Mouse (Mus musculus) neural tube, embryonic 11.5 days (tissue): ENCODE measurements around the gene Krt76. TPM values are rescaled to one million over a fixed set of nuclear protein-coding genes. Genes with fewer than 3 reads are reported as not detected.

ENCODE experiments used
- ATAC-seq: fragments of 200-750 bp; cut with Nextera tagmentation; 2 replicates; pipeline ENCODE4 v1.8.0; 2017; ENCODE audit warnings: moderate number of reproducible peaks, mild to moderate bottlenecking, moderate TSS enrichment, moderate library complexity; ENCODE audit not compliant: insufficient read depth, low FRiP score, low TSS enrichment
- DNase-seq: peaks from one replicate; pipeline ENCODE4 v3.0.0-alpha.2; 2015; ENCODE audit warnings: low spot score
- H3K27ac ChIP-seq: fragments of 300-500 bp; sonication (generic); 2 replicates; pipeline ENCODE4 v1.5.1; 2014; ENCODE audit warnings: low read depth, mild to moderate bottlenecking, low read length
- H3K27me3 ChIP-seq: fragments of 300-500 bp; sonication (generic); 2 replicates; pipeline ENCODE4 v1.6.1; 2014; ENCODE audit warnings: mild to moderate bottlenecking, low read length, mixed read lengths; ENCODE audit not compliant: control insufficient read depth, insufficient read depth
- H3K36me3 ChIP-seq: fragments of 300-500 bp; sonication (generic); 2 replicates; pipeline ENCODE4 v1.6.1; 2014; ENCODE audit warnings: mild to moderate bottlenecking, low read length, moderate library complexity, mixed read lengths; ENCODE audit not compliant: control insufficient read depth, insufficient read depth
- H3K4me1 ChIP-seq: fragments of 300-500 bp; sonication (generic); 2 replicates; pipeline ENCODE4 v1.6.1; 2014; ENCODE audit warnings: low read length, mixed read lengths; ENCODE audit not compliant: control insufficient read depth, insufficient read depth
- H3K4me2 ChIP-seq: fragments of 300-500 bp; sonication (generic); 2 replicates; pipeline ENCODE4 v1.6.1; 2014; ENCODE audit warnings: low read depth, mild to moderate bottlenecking, moderate library complexity
- H3K4me3 ChIP-seq: fragments of 300-500 bp; sonication (generic); 2 replicates; pipeline ENCODE4 v1.5.1; 2014; ENCODE audit warnings: low read depth, low read length
- H3K9ac ChIP-seq: fragments of 300-500 bp; sonication (generic); 2 replicates; pipeline ENCODE4 v1.6.1; 2014; ENCODE audit warnings: mild to moderate bottlenecking, low read length
- H3K9me3 ChIP-seq: fragments of 300-500 bp; sonication (generic); 2 replicates; pipeline ENCODE4 v1.6.1; 2016; ENCODE audit warnings: low read length; ENCODE audit not compliant: control insufficient read depth
- WGBS: fragments of 180-500 bp; shearing (Covaris S2); extraction: QIAGEN DNeasy Blood & Tissue Kit; methylation state at CpG from one replicate; pipeline ENCODE4 v1.1.7; 2014; 5-methylcytosine and 5-hydroxymethylcytosine counted together
- polyA plus RNA-seq: library from polyadenylated mRNA; unstranded; fragments of >200 nt; fragmentation: Nextera tagmentation; extraction: Ambion mirVana; gene quantifications from 2 replicates; pipeline ENCODE4 v1.2.1, GENCODE M21; 2014

Krt76 gene
- not detected in 2 replicates for polyA plus RNA-seq

- DNase-seq, result no peak
- Histone ChIP-seq H3K4me3 (no peak within 1 kb of the TSS), H3K27me3 (no peaks in the 10 kb centered on the region), H3K4me1 (no peaks in the 10 kb centered on the region), H3K4me2 (no peak within 1 kb of the TSS), H3K36me3 (no peaks in the 10 kb centered on the region), H3K27ac (no peak within 1 kb of the TSS), H3K9ac (no peak within 1 kb of the TSS), H3K9me3 (no peaks in the 10 kb centered on the region)
- ATAC-seq, result no peak
- WGBS, result 62% methylated on average over 4 of the region's 4 CpGs
These were observed at the start of gene Krt76 for GRCm38 (mm10) chr15:101892820-101893219. Krt76 (minus strand) TSS chr15:101892920.

DNA sequence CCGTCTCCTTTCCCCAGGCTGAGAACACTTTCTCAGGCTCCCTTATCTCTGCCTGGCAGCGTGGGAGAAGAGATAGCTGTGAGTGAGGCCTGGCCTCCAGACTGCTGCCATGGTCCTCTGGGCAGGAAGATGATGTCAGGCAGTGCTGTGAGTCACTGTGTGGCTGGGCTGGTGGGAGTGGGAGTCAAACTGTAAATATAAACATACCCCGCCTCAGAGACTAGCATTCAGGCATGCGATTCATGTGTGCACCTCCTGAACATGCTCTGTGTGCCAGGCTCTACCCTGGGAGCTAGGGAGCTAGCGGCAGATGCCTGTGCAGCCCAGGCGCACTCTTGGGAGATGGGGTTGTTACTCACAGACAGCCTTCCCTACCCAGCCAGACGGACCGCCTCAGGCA, 49.2 kb upstream of the Krt76 start:
- Histone ChIP-seq H3K4me3 (no peak overlapping the region), H3K27ac (no peak overlapping the region), H3K9me3 (no peaks in the 10 kb centered on the region), H3K4me1 (no peaks in the 10 kb centered on the region), H3K27me3 (no peaks in the 10 kb centered on the region), H3K4me2 (no peak overlapping the region), H3K9ac (no peak overlapping the region), H3K36me3 (no peaks in the 10 kb centered on the region)
- 69% methylated on average over 8 of the region's 8 CpGs for WGBS
- ATAC-seq (no peak), DNase-seq (no peak)

GRCm38 (mm10) chr15:101940274-101940829, 47.6 kb upstream of the Krt76 start, which contains the start of gene Krt79:
Krt79 (minus strand) TSS chr15:101940324.
- H3K4me3 ChIP-seq, result no peak within 1 kb of the TSS
- 70% methylated on average over 6 of the region's 6 CpGs for WGBS
- no peak within 1 kb of the TSS for H3K4me2 ChIP-seq
- no peaks in the 10 kb centered on the region for H3K27me3 ChIP-seq
- no peaks in the 10 kb centered on the region for H3K9me3 ChIP-seq
- DNase-seq (no peak), ATAC-seq (no peak)
- no peaks in the 10 kb centered on the region for H3K36me3 ChIP-seq
- no peak within 1 kb of the TSS for H3K27ac ChIP-seq
- no peak within 1 kb of the TSS for H3K9ac ChIP-seq
- H3K4me1 ChIP-seq, result no peaks in the 10 kb centered on the region

DNA sequence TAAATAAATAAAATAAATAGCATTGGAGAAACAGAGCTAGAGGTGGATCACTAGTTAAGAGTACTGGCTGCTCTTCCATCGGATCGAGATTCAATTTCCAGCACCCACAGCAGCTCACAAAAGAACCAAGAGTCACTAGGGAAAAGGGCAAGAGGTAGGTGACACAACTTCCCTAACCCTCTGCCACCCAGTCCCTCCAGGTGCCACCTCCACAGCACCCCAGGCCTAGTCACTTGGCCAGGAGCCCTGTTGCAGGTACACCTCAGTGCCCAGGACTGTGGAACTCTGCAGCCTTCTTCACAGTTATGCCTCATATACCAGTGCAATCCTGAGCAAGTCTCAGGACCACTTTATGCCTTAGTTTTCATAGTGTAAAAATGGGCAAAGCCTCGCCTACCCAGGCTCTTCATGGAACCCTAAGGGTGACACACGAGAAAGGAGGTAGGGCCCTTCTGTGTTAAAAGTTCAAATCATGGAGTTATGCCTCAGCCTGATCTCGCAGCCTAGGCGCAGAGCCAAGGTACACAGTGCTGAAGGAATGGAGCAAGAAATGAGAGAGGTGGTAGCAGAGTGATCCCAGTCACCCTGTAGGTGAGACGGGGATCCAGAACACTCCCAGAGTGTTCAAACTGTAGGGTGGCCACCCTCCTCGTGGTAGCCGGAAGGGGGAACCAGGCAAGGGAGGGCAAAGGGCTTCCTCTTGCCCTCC, 46.0 kb upstream of the Krt76 start:
- no peak for DNase-seq
- WGBS, result 91% methylated on average over 9 of the region's 9 CpGs

GRCm38 (mm10) chr15:101933024-101933423, 40.3 kb upstream of the Krt76 start:
- Histone ChIP-seq H3K9ac (no peak overlapping the region), H3K4me2 (no peak overlapping the region), H3K27ac (no peak overlapping the region), H3K4me3 (no peak overlapping the region), H3K27me3 (peaks cover 4% of the 10 kb centered on the region; the same call in 1 of the 2 replicates), H3K36me3 (no peaks in the 10 kb centered on the region), H3K4me1 (peaks cover 8% of the 10 kb centered on the region), H3K9me3 (no peaks in the 10 kb centered on the region)
- no peak for ATAC-seq
- 83% methylated on average over 6 of the region's 6 CpGs for WGBS
- DNase-seq, result no peak

More for the DNA sequence above, 46.0 kb upstream of the Krt76 start:
- ATAC-seq, result no peak
- Histone ChIP-seq H3K9ac (no peak overlapping the region), H3K4me3 (no peak overlapping the region), H3K27ac (no peak overlapping the region), H3K27me3 (no peaks in the 10 kb centered on the region), H3K36me3 (no peaks in the 10 kb centered on the region), H3K4me2 (no peak overlapping the region), H3K9me3 (no peaks in the 10 kb centered on the region), H3K4me1 (no peaks in the 10 kb centered on the region)

- Histone ChIP-seq H3K9me3 (no peaks in the 10 kb centered on the region), H3K9ac (no peak overlapping the region), H3K27ac (no peak overlapping the region), H3K4me2 (peak overlapping the region; percentile 41), H3K27me3 (peaks cover 4% of the 10 kb centered on the region; the same call in 1 of the 2 replicates), H3K4me3 (peak overlapping the region; percentile 18; the same call in 1 of the 2 replicates), H3K36me3 (no peaks in the 10 kb centered on the region), H3K4me1 (peaks cover 8% of the 10 kb centered on the region)
- DNase-seq, result peak; percentile 43
- 4% methylated on average over 17 of the region's 17 CpGs for WGBS
- ATAC-seq, result no peak
These were observed 36.9 kb upstream of the Krt76 start for GRCm38 (mm10) chr15:101929666-101930065.

- Histone ChIP-seq H3K27me3 (peaks cover 4% of the 10 kb centered on the region; the same call in 1 of the 2 replicates), H3K4me1 (peaks cover 8% of the 10 kb centered on the region), H3K9me3 (no peaks in the 10 kb centered on the region), H3K4me2 (no peak overlapping the region), H3K36me3 (no peaks in the 10 kb centered on the region), H3K9ac (no peak overlapping the region), H3K27ac (no peak overlapping the region), H3K4me3 (no peak overlapping the region)
- no peak for DNase-seq
- WGBS, result 10% methylated on average over 9 of the region's 9 CpGs
- no peak for ATAC-seq
These were observed 36.4 kb upstream of the Krt76 start for GRCm38 (mm10) chr15:101929087-101929486.

GRCm38 (mm10) chr15:101927340-101928080, 34.8 kb upstream of the Krt76 start:
- H3K9me3 ChIP-seq, result no peaks in the 10 kb centered on the region
- no peak overlapping the region for H3K9ac ChIP-seq
- peaks cover 4% of the 10 kb centered on the region; the same call in 1 of the 2 replicates for H3K27me3 ChIP-seq
- no peak for ATAC-seq
- no peak overlapping the region for H3K27ac ChIP-seq
- no peaks in the 10 kb centered on the region for H3K36me3 ChIP-seq
- no peak for DNase-seq
- WGBS, result 72% methylated on average over 12 of the region's 12 CpGs
- peaks cover 8% of the 10 kb centered on the region for H3K4me1 ChIP-seq
- H3K4me2 ChIP-seq, result no peak overlapping the region
- no peak overlapping the region for H3K4me3 ChIP-seq
